Mouse (Mus musculus): ENCODE data around the gene Ank3.

- TF ChIP-seq CTCF (IDR thresholded peaks at IDR 0.05; ENCODE audit: low read depth) (no peak), EP300 (IDR thresholded peaks at IDR 0.05; ENCODE audit: low read depth) (no peak)
Observed at GRCm38 (mm10) chr10:69497382-69497781, 98.8 kb downstream of the Ank3 start.
